Mouse (Mus musculus) olfactory bulb, adult 2 months (tissue): ENCODE measurements around the gene Gm10300. TPM values are rescaled to one million over a fixed set of nuclear protein-coding genes. Genes with fewer than 3 reads are reported as not detected.

Source experiments
- H3K27ac ChIP-seq: fragments of 200-500 bp; 2 replicates; pipeline ENCODE4 v1.5.1; 2012; ENCODE audit warnings: low read depth, low read length; ENCODE audit not compliant: insufficient read depth
- H3K4me1 ChIP-seq: fragments of 200-500 bp; 2 replicates; pipeline ENCODE4 v1.6.1; 2012; ENCODE audit warnings: low read length; ENCODE audit not compliant: control insufficient read depth, insufficient read depth
- H3K4me3 ChIP-seq: fragments of 200-500 bp; 2 replicates; pipeline ENCODE4 v1.5.1; 2012; ENCODE audit warnings: mild to moderate bottlenecking, low read depth, low read length, moderate library complexity; ENCODE audit not compliant: insufficient read depth
- CTCF ChIP-seq: fragments of 200-500 bp; IDR thresholded peaks from 2 replicates; pipeline ENCODE4 v1.5.1; 2012; ENCODE audit warnings: low read depth, mild to moderate bottlenecking, low read length, moderate library complexity; ENCODE audit not compliant: insufficient read depth
- POLR2A ChIP-seq: fragments of 200-500 bp; IDR thresholded peaks from 2 replicates; pipeline ENCODE4 v1.6.1; 2012; ENCODE audit warnings: mild to moderate bottlenecking, low read depth, low read length, moderate library complexity; ENCODE audit not compliant: insufficient read depth
- WGBS: fragments of 180-500 bp; shearing (Covaris S2); methylation state at CpG from one replicate; pipeline ENCODE4 v1.1.7; 2018; 5-methylcytosine and 5-hydroxymethylcytosine counted together
- polyA plus RNA-seq: library from polyadenylated mRNA; stranded (reverse); fragments of >200 nt; gene quantifications from 2 replicates; pipeline ENCODE4 v1.2.4, GENCODE M21; 2012; ENCODE audit warnings: low replicate concordance; ENCODE audit not compliant: missing spikeins, insufficient read depth, insufficient read length

Gene Gm10300
- polyA plus RNA-seq, 1 experiment, result not detected

DNA sequence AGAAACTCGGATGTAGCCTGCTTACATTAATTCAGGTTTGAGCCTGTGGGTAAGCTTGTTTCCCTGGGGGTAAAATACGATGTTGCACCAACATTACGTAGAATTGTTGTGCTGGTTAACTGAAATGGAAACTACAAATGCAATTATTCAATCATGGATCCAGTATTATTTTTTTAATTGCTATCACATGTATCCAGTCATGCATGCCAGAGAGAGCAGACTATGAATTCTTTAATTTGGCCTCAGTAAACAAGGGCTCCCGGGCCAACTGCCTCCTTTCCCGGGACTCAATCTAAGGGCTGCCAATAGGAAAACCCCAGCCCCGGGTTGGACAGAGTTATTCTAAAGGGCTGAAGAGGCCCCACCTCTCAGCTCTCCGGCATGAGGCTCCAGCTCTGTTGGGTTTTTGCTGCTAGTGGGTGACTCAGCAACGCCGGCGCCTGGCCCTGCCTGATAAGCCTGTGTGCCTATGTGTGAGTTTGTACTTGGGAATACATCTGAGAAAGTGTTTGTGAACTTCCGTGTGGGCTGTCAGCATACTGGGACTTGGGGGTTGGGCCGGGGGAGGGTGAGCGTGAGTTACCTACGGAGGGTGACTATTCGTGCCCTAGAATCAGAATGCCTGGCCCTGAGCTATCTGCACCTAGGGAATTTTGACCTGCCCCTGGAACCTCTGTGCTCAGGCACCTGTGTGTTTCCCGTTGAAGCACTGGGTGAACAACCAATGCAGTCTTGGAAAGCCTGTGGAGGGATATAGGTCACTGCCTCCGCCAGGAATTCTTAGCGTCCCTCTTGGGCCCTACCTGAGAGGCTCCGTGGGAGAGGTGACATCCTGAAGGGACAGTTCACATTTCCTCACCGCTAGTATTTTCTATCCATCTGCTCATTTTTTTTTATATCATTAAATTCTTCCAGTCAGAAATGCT is 2.2 kb downstream of the Gm10300 start:
- no peak overlapping the region for H3K27ac ChIP-seq
- 37% methylated on average over 20 of the region's 20 CpGs for WGBS
- peaks cover 23% of the 10 kb centered on the region for H3K4me1 ChIP-seq
- TF ChIP-seq CTCF (no peak), POLR2A (no peak)
- no peak overlapping the region for H3K4me3 ChIP-seq

DNA sequence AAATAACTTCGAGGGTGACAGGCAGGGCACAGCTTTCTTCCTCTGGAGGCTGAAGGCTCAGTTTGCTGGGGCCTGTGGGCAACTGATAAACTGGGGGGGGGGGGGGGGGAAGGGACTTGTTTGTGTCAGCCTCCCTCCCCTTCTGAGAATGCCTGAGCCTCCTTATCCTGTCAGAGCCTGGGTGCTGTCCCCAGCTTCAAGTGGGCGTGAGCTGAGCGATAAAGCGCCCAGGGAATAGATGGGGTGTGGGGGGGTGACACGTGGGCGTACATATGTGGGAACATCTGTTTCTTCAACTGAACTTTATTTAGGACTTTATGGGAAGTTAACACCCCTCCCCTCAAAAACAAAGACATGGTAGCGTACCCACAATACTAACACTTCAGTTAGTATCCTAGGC is 2.9 kb downstream of the Gm10300 start:
- H3K27ac ChIP-seq, result no peak overlapping the region
- TF ChIP-seq CTCF (no peak), POLR2A (no peak)
- WGBS, result 66% methylated on average over 7 of the region's 7 CpGs
- H3K4me1 ChIP-seq, result peaks cover 23% of the 10 kb centered on the region
- H3K4me3 ChIP-seq, result no peak overlapping the region

DNA sequence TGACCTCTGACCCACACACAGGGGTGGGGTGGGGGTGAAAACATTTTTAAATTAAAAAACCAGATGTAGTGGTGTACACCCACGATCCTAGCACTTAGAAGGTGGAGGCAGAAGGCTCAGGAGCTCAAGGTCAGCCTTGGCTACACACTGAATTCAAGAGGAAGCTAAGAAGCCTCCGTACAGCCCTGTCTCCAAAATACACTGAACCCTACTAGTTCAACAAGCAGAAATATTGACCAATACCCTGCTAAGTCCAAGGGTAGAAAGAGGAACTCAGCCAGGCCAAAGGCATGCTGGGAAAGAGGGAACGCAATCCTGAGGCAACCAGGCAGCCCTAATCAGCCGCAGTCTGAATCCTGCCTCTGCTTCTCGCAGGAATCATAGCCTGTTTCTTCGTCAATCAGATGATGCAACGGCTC is 3.8 kb downstream of the Gm10300 start:
- Histone ChIP-seq H3K4me1 (peaks cover 23% of the 10 kb centered on the region), H3K4me3 (no peak overlapping the region), H3K27ac (no peak overlapping the region)
- TF ChIP-seq CTCF, result no peak
- no peak for TF ChIP-seq POLR2A
- 79% methylated on average over 7 of the region's 7 CpGs for WGBS

DNA sequence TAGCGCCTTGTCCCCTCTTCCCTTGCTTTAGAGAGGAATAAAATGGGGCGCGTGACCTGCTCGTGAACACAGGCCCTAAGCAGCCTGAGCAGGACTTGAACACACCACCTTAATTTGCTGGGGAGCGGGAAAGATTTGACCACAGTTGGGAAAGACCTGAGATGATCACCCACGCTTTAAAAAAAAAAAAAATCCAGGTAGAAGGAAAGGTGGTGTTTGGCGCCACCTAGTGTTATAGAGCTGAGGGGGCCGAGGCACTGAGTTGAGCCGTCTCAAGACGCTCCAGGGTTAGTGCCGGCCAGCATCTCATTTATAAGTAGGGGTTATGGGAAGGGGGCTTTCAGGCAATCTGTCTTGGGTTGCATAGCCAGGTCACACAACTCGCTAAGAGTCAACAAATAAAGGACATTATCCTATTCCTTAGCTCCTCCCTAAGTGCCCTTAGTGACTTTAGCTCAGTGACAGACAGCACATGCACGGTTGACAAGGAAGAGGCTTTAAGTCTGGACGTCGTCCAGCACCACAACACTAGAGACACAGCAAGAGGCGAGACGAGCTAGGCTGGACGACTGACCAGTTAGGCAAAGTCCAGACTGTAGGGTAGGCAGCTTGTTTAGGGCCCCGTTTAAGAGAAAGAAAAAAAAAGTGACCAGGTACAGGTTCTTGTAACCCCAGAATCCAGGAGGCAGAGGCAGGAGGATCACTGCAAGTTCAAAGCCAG is 5.2 kb downstream of the Gm10300 start:
- WGBS, result 13% methylated on average over 19 of the region's 19 CpGs
- TF ChIP-seq POLR2A, result no peak
- peak; percentile 60 for TF ChIP-seq CTCF

DNA sequence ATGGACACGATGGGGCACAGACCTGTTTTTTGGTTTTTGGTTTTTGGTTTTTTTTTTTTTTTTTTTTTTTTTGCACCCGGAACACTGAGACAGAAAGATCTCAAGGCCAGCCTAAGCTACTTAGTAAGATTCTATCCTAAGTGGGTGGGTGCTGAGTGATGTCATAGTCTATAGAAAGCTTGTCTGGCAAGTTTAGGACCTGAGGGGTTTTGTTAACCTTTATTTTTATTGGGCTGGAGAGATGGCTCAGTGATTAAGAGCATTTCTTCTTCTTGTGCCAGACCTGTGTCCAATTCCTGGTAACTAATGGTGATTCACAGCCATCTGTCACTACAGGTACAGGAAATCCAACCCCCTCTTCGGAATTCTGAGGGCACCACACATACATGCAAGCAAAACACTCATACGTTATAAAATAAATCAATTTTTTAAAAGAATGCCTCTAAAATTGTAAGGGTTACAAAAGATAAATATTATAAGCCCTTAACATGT is 6.0 kb downstream of the Gm10300 start:
- TF ChIP-seq POLR2A (no peak), CTCF (no peak)
- Histone ChIP-seq H3K4me1 (peaks cover 9% of the 10 kb centered on the region), H3K4me3 (no peak overlapping the region), H3K27ac (no peak overlapping the region)
- 75% methylated on average over 4 of the region's 4 CpGs for WGBS

More for the DNA sequence above, 5.2 kb downstream of the Gm10300 start:
- no peak overlapping the region for H3K4me3 ChIP-seq
- H3K4me1 ChIP-seq, result peaks cover 16% of the 10 kb centered on the region
- H3K27ac ChIP-seq, result no peak overlapping the region

DNA sequence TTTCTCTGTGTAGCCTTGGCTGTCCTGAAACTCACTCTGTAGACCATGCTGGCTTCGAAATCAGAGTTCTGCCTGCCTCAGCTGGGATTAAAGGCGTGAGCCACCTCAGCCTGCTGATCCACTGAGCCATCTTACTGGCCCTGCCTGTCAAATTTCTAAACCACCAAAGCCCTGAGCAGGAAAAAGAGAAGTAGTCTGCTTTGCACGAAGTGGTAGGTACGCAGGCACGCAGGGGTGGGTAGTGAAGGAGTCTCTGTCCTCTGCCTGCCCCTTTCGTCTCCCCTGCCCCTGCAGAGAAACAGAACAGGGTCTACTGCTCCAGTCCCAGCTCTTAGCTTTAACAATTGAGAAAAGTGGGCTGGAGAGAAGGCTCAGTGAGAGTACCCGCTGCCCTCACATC is 10.6 kb downstream of the Gm10300 start:
- H3K4me3 ChIP-seq, result no peak overlapping the region
- 90% methylated on average over 7 of the region's 7 CpGs for WGBS
- no peak for TF ChIP-seq CTCF
- no peak for TF ChIP-seq POLR2A
- H3K4me1 ChIP-seq, result no peaks in the 10 kb centered on the region
- H3K27ac ChIP-seq, result no peak overlapping the region

DNA sequence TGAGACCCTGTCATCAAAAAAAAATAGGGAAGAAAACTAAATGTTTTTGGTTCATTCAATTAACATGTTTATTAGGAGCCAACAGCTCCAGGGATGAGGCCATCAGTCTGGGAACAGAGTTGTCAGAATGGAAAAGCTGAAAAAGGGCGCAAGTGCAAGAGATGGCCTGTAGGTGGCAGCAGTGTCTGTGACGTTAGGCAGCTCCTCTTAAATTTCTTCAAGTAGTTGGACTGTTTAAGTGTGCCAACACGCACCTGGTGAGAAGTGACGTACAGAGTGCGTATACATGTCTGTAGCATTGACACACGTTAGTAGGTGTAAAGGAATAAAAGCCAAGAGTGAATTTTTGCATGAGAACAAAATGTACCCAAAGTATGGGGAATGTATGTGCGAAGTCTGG is 14.4 kb downstream of the Gm10300 start:
- H3K27ac ChIP-seq, result no peak overlapping the region
- 15% methylated on average over 7 of the region's 7 CpGs for WGBS
- no peak overlapping the region for H3K4me3 ChIP-seq
- H3K4me1 ChIP-seq, result peaks cover 3% of the 10 kb centered on the region
- TF ChIP-seq POLR2A (no peak), CTCF (peak; percentile 53; the same call in 1 of the 2 replicates)

DNA sequence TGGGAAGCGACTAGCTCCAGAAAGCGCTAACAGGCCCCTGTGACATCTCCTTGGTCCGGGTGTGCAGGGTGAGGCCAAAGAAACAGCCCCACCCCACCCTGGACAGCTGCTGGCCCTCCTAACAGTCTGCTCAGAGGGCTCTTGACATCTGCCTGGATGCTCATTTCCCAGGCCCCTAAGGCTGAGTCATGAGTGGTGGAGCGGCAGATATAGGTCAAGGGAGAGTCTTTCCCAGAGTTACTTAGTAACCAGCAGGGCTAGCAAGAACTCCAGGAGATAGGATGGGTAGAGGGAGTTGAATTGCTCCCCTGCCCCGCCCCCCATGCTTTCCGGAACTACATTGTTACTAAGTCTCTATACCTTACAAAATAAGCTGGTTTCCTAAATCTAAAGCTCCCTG is 18.6 kb downstream of the Gm10300 start:
- H3K4me1 ChIP-seq, result peaks cover 6% of the 10 kb centered on the region
- WGBS, result 83% methylated on average over 6 of the region's 6 CpGs
- TF ChIP-seq CTCF, result no peak
- TF ChIP-seq POLR2A, result no peak
- no peak overlapping the region for H3K4me3 ChIP-seq
- H3K27ac ChIP-seq, result no peak overlapping the region

DNA sequence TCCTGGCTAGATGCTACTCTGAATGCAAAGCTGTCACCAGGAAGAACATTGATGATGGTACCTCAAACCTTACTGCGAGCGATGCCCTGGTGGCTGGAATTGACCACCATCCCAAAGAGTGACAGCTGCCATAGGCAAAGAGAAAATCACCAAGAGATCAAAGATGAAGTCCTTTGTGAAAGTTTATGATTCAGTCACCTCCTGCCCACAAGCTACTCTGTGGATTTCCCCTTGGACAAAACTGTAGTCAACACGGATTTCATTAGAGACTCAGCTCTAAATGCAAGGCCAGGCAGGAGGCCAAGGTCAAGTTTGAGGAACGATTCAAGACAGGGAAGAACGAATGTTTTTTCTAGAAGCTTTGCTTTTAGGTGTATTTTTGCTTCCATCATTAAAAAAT is 19.4 kb downstream of the Gm10300 start:
- H3K4me3 ChIP-seq, result no peak overlapping the region
- no peak overlapping the region for H3K27ac ChIP-seq
- TF ChIP-seq CTCF (no peak), POLR2A (no peak)
- 74% methylated on average over 5 of the region's 5 CpGs for WGBS
- H3K4me1 ChIP-seq, result peaks cover 6% of the 10 kb centered on the region
